In the genomic region with DNA sequence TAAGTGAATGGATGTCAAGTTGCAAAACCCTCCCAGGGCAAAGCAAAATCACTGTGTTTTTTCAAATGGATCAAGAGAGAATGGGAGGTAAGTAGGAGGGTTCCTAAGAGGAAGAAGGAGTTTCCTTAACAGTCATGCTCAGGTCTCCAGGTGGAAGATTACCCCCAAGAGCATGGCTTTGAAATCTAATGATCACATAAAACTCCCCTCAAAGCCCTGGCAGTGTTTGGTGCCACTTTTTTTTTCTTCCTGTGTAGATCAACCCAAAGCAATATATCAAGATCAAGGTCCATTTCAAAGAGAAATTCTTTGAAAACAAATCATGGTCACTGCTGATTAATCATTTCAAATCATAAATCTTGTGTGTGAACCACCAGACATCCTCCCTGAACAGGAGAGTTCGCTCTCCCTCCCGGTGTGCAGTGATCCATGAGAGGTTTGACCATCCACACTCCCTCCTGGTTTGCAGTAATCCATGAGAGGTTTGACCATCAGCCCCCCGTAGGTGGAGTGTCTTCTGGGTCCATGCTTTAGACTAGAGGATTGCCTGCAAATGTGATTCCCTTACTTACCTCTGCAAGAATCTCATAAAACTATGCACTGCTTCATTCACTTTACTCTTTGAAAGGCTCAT, we compare ENCODE assay signal across 27 mouse cellular contexts.
DNase-seq lines count a peak whose midpoint lies in the region; TF ChIP-seq lines count a peak whose summit lies in the region.
"Had no signal": no experiment of that assay in that cellular context is flagged by ENCODE, and none has a peak within 500 bp of the region (broad histone marks: within the 10 kb centered on the region; RNA-seq: fewer than 3 reads in every experiment).

No protein-coding gene starts in this region.

- no peak overlapping the region for H3K4me3 ChIP-seq in left cerebral cortex, adult 2 months
- H3K4me3 ChIP-seq: embryonic facial prominence, embryonic 15.5 days; forebrain, embryonic 15.5 days; heart, adult 2 months; heart, embryonic 13.5 days; limb, embryonic 15.5 days; liver, embryonic 15.5 days; lung, embryonic 15.5 days; megakaryocyte, embryonic 14.5 days; neural tube, embryonic 13.5 days had no signal

- TF ChIP-seq CTCF in left cerebral cortex, adult 2 months (IDR thresholded peaks at IDR 0.05) = no peak

- peak; percentile 22 for DNase-seq in embryo, embryonic 10 days (ENCODE audit: low spot score)
- DNase-seq in embryo, embryonic 9.5 days (ENCODE audit: extremely low spot score) = no peak
- peak; percentile 3 to 26 for DNase-seq in kidney, postnatal 4 days
- DNase-seq in kidney, adult 9 months = no peak
- peak; percentile 17 for DNase-seq in forelimb bud, embryonic 11.5 days (ENCODE audit: low read depth, low spot score)
- peak; percentile 59 for DNase-seq in mesoderm, embryonic 11.5 days (ENCODE audit: low read depth, low spot score)
- no peak for DNase-seq in left cerebral cortex, adult 2 months (ENCODE audit: extremely low spot score in 1 of 2, low spot score in 2 of 2)
- no peak for DNase-seq in heart, adult 11 months
- DNase-seq: adrenal gland, adult 8-10 months; cerebellum, adult 9-10 months; gastrocnemius, postnatal 25 days; heart, adult 2 months; heart, postnatal 14 days; lung, postnatal 36 days; midbrain, embryonic 14.5 days; retina, postnatal 1 day; right cerebral cortex, postnatal 25 days; thymus, postnatal 36 days had no signal

- intact Hi-C loops in left cerebral cortex, adult 2 months (cut with DNase I) = no loop called here

- no peak overlapping the region for H3K27ac ChIP-seq in left cerebral cortex, adult 2 months
- H3K27ac ChIP-seq: embryonic facial prominence, embryonic 15.5 days; forebrain, embryonic 15.5 days; heart, adult 2 months; heart, embryonic 13.5 days; hindbrain, postnatal 0 days; limb, embryonic 15.5 days; liver, embryonic 15.5 days; lung, embryonic 15.5 days; neural tube, embryonic 13.5 days had no signal

Comparison
In these comparisons a context has a peak if more than half of its experiments do, and no peak if none do; other contexts are left out.
1. DNase-seq: peak in embryo, embryonic 10 days (single experiment), kidney, postnatal 4 days (2 of 2), forelimb bud, embryonic 11.5 days (single experiment) and mesoderm, embryonic 11.5 days (single experiment); none in embryo, embryonic 9.5 days (single experiment), kidney, adult 9 months (single experiment), left cerebral cortex, adult 2 months (0 of 2) and heart, adult 11 months (single experiment).